Mouse (Mus musculus) CH12.LX (cell line): Measurements from ENCODE around the gene Fam214b. TPM values are rescaled to one million over a fixed set of nuclear protein-coding genes. Genes with fewer than 3 reads are reported as not detected.

Experiments used
- DNase-seq: peaks from one replicate; pipeline ENCODE4 v3.0.0-alpha.2; 2013; ENCODE audit errors: extremely low read depth
- H3K27ac ChIP-seq: 2 replicates; pipeline ENCODE4 v1.5.1; 2012; ENCODE audit warnings: low read depth, mild to moderate bottlenecking, control low read depth, moderate library complexity; ENCODE audit not compliant: insufficient read depth
- H3K27me3 ChIP-seq: replicated peaks from 2 replicates; pipeline ENCODE3; 2012; ENCODE audit warnings: inconsistent platforms
- H3K36me3 ChIP-seq, 2 experiments: replicated peaks in 1 of 2; 2 replicates each; pipeline versions ENCODE3 to v1.6.1; 2012; ENCODE audit warnings: inconsistent platforms in 1 of 2, low read length in 1 of 2, mild to moderate bottlenecking in 1 of 2, mixed read lengths in 1 of 2, moderate library complexity in 1 of 2; ENCODE audit not compliant: control insufficient read depth in 1 of 2, insufficient read depth in 1 of 2
- H3K4me1 ChIP-seq, 2 experiments: 2 replicates each; pipeline ENCODE4 v1.6.1; 2012; ENCODE audit warnings: inconsistent platforms in 1 of 2, moderate library complexity in 1 of 2; ENCODE audit not compliant: insufficient read depth in 2 of 2, control insufficient read depth in 1 of 2
- H3K4me2 ChIP-seq: 2 replicates; pipeline ENCODE4 v1.6.1; 2012; ENCODE audit warnings: low read depth, mild to moderate bottlenecking, control low read depth; ENCODE audit not compliant: poor library complexity, insufficient read depth, severe bottlenecking
- H3K4me3 ChIP-seq, 3 experiments: fragments of 150-350 bp in 1 of 3; sonication (generic) in 1 of 3; replicated peaks in 1 of 3; 2 replicates each; pipeline versions ENCODE3 to v1.5.1; 2011 to 2012; ENCODE audit warnings: low read depth in 2 of 3, low read length in 2 of 3, mild to moderate bottlenecking in 2 of 3, moderate library complexity in 2 of 3, control low read depth in 1 of 3, improper control_type of control experiment in 1 of 3, inconsistent platforms in 1 of 3, mixed read lengths in 1 of 3; ENCODE audit not compliant: poor library complexity in 1 of 3
- H3K79me2 ChIP-seq: replicated peaks from 2 replicates; pipeline ENCODE4 v1.6.1; 2012; ENCODE audit warnings: mild to moderate bottlenecking, moderate library complexity; ENCODE audit not compliant: control insufficient read depth, poor library complexity, insufficient read depth, severe bottlenecking; ENCODE audit errors: extremely low read depth
- H3K9ac ChIP-seq: 2 replicates; pipeline ENCODE4 v1.6.1; 2012; ENCODE audit warnings: low read depth, mild to moderate bottlenecking, control low read depth, moderate library complexity; ENCODE audit not compliant: insufficient read depth
- H3K9me3 ChIP-seq: replicated peaks from 2 replicates; pipeline ENCODE3; 2012; ENCODE audit warnings: low read length, inconsistent platforms, mixed read lengths
- CHD2 ChIP-seq: IDR thresholded peaks from 2 replicates; pipeline ENCODE4 v1.6.1; 2011; ENCODE audit warnings: low read length, improper control_type of control experiment
- CTCF ChIP-seq, 2 experiments: IDR thresholded peaks in 1 of 2; conservative IDR thresholded peaks in 1 of 2; 2 replicates each; pipeline ENCODE4 v1.5.1; 2011 to 2012; ENCODE audit warnings: low read depth in 2 of 2, low read length in 2 of 2, improper control_type of control experiment in 1 of 2, inconsistent platforms in 1 of 2, mild to moderate bottlenecking in 1 of 2, moderate library complexity in 1 of 2
- EP300 ChIP-seq: IDR thresholded peaks from 2 replicates; pipeline ENCODE4 v1.6.1; 2011; ENCODE audit warnings: low read length, improper control_type of control experiment
- ETS1 ChIP-seq: conservative IDR thresholded peaks from 2 replicates; pipeline ENCODE4 v1.6.1; 2012; ENCODE audit warnings: low read depth, mild to moderate bottlenecking, inconsistent platforms, low read length, improper control_type of control experiment, moderate library complexity
- JUND ChIP-seq: conservative IDR thresholded peaks from 2 replicates; pipeline ENCODE4 v1.6.1; 2011; ENCODE audit warnings: low read depth, low read length, improper control_type of control experiment
- MAFK ChIP-seq: IDR thresholded peaks from 2 replicates; pipeline ENCODE4 v1.6.1; 2011; ENCODE audit warnings: low read length, improper control_type of control experiment; ENCODE audit not compliant: insufficient replicate concordance
- MAX ChIP-seq: IDR thresholded peaks from 2 replicates; pipeline ENCODE4 v1.6.1; 2011; ENCODE audit warnings: low read length, improper control_type of control experiment
- MAZ ChIP-seq: IDR thresholded peaks from 2 replicates; pipeline ENCODE4 v1.6.1; 2012; ENCODE audit warnings: low read depth, mild to moderate bottlenecking, inconsistent platforms, low read length, improper control_type of control experiment, moderate library complexity
- NRF1 ChIP-seq: IDR thresholded peaks from 2 replicates; pipeline ENCODE4 v1.6.1; 2014; ENCODE audit warnings: low read depth, mild to moderate bottlenecking, inconsistent platforms, low read length, improper control_type of control experiment, moderate library complexity
- RAD21 ChIP-seq: IDR thresholded peaks from 2 replicates; pipeline ENCODE4 v1.6.1; 2011; ENCODE audit warnings: low read depth, mild to moderate bottlenecking, low read length, improper control_type of control experiment, moderate library complexity
- SIN3A ChIP-seq: IDR thresholded peaks from 2 replicates; pipeline ENCODE4 v1.6.1; 2012; ENCODE audit warnings: low read length, improper control_type of control experiment, inconsistent platforms
- SMC3 ChIP-seq: IDR thresholded peaks from 2 replicates; pipeline ENCODE4 v1.6.1; 2011; ENCODE audit warnings: low read depth, low read length, improper control_type of control experiment
- TBP ChIP-seq: conservative IDR thresholded peaks from 2 replicates; pipeline ENCODE4 v1.6.1; 2011; ENCODE audit warnings: low read depth, low read length, improper control_type of control experiment
- UBTF ChIP-seq: IDR thresholded peaks from 2 replicates; pipeline ENCODE4 v1.6.1; 2012; ENCODE audit warnings: low read depth, mild to moderate bottlenecking, inconsistent platforms, low read length, improper control_type of control experiment, moderate library complexity
- ZC3H11A ChIP-seq: IDR thresholded peaks from 2 replicates; pipeline ENCODE4 v1.6.1; 2012; ENCODE audit warnings: low read depth, mild to moderate bottlenecking, inconsistent platforms, low read length, improper control_type of control experiment
- ZKSCAN1 ChIP-seq: IDR thresholded peaks from 2 replicates; pipeline ENCODE4 v1.6.1; 2012; ENCODE audit warnings: low read depth, inconsistent platforms, low read length, improper control_type of control experiment, borderline replicate concordance
- dilution Hi-C: fragments of 300-500 bp; cut with MboI; formaldehyde crosslinking; loops from 2 replicates; pipeline ENCODE4 v1.14.3; 2020; ENCODE audit warnings: low sequenced_read_pairs; ENCODE audit not compliant: extremely low pct_unique_long_range_greater_than_20kb, extremely low pct_ligation_motif_present
- in situ Hi-C: fragments of 300-500 bp; cut with MboI; formaldehyde crosslinking; loops from 3 replicates; pipeline ENCODE4 v1.14.3; 2019; ENCODE audit warnings: low sequenced_read_pairs, low pct_ligation_motif_present, low pct_unique_long_range_greater_than_20kb, mixed read lengths
- polyA plus RNA-seq: library from polyadenylated mRNA; unstranded; fragments of >175 nt; gene quantifications from 2 replicates; pipeline ENCODE4 v1.2.1, GENCODE M21; 2012; ENCODE audit warnings: low read depth; ENCODE audit not compliant: insufficient read length
- total RNA-seq, 2 experiments: library from RNA; depleted of rRNA; stranded (reverse); fragments of 300-350 nt in 1 of 2; fragments of >200 nt in 1 of 2; gene quantifications; 2 replicates each; pipeline ENCODE4 v1.2.3; 2012 to 2014

Fam214b gene
- total and polyA plus RNA-seq, 3 experiments = 1.7 to 4.7 (median 3.3) TPM

DNA sequence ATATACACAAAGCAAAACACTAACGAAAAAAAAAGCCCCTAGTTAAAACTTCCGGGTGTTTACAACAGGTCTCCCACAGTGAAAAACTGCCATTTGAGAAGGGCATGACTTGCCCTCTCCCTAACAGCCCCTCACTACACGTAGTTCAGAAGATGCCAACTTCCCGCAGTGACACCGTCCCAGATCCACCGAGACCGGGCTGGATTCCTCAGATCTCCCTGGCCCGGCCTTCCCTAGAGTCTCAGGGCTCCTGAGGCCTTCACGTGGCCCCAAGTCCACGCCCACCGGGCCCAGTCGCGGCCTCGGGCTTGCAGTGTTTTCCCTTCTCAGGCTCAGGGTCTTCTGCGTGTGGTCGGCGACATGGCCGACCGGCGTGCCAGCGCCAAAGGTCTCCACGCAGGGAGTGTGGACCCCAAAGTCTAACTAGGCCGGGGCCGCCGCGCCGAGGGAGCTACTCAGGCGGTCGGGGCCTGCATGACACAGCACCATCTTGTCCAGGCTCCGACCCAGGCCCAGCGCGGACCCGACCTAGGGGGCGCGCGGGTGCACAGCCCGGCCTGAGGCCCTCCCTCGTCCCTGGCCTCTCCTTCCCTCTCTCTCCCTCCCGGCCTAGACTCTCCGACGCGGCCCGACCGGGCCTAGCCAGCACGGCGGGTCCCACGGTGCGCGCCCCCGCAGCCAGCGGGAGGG lies 46.4 kb downstream of the Fam214b start (continued):
- TF ChIP-seq SIN3A = peak; percentile 93
- peak; percentile 80; the same call in 1 of the 2 replicates for TF ChIP-seq MAX
- no peak for TF ChIP-seq NRF1
- no peak for TF ChIP-seq EP300
- TF ChIP-seq MAZ = peak; percentile 36; the same call in 1 of the 2 replicates
- no peak for TF ChIP-seq ZC3H11A
- no peak for TF ChIP-seq RAD21
- TF ChIP-seq JUND = no peak
- TF ChIP-seq CTCF (conservative IDR thresholded peaks at IDR 0.05 in 1 of 2, IDR thresholded peaks at IDR 0.05 in 1 of 2; ENCODE audit: low read depth in 2 of 2, low read length in 2 of 2) = peak in 1 of 2 experiments; percentile 51; a peak in 2 of 4 replicates
- no peak for TF ChIP-seq ZKSCAN1
- peak; percentile 44; the same call in 1 of the 2 replicates for TF ChIP-seq CHD2
- no peak for TF ChIP-seq TBP
- peak; percentile 28; the same call in 1 of the 2 replicates for TF ChIP-seq MAFK

DNA sequence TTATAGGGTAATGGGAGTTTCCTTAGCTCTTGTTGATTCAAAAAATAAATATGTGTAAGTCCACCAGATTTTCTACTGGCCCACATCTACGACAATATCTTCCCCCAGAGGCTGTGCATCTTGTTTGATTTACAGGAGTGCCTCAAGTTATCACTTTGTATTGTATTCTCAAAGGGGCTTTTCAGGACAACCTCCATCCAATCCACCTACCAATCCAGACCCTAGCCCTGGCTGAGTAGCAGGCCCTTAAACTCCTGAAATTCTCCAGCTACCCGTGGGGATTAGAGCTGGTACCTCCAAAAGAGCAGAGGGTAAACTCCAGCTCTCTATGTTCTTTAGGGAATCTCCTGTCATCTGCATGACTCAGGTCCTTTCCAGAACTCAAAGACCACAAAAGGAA lies 48.0 kb downstream of the Fam214b start:
- no peak for DNase-seq
- H3K27ac ChIP-seq = no peak overlapping the region
- H3K36me3 ChIP-seq = peaks cover 23 to 55% of the 10 kb centered on the region in 2 experiments
- H3K9ac ChIP-seq = peak overlapping the region; percentile 96
- no peaks in the 10 kb centered on the region for H3K9me3 ChIP-seq
- H3K4me1 ChIP-seq = peaks cover 0 to 19% of the 10 kb centered on the region in 2 experiments; a peak in 2 of 4 replicates
- H3K4me2 ChIP-seq = peak overlapping the region; percentile 100
- TF ChIP-seq SMC3 (no peak), UBTF (no peak)
- peak overlapping the region in 2 of 3 experiments; percentile 36 to 88 for H3K4me3 ChIP-seq
- in situ Hi-C loops (no loop called here), dilution Hi-C loops (no loop called here)
- peaks cover 56% of the 10 kb centered on the region for H3K79me2 ChIP-seq
- H3K27me3 ChIP-seq = no peaks in the 10 kb centered on the region

DNA sequence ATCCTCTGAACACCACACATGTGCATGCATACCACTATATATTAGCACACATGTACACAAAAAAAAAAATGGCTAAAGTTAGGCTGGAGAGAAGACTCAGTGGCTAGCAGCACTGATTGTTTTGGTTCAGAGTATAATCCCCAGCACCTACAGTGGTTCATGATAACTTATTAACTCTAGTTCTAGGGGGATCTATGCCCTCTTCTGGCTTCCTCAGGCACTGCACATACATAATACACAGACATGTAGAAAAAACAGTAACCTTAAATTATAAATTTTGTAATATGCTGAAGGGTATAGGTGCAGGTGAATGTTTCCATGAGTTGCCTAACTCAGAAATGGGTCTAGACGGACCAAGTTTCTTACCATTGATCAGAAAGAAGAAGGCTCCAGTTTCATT lies 57.7 kb downstream of the Fam214b start:
- Histone ChIP-seq H3K36me3 (peaks cover 86 to 96% of the 10 kb centered on the region in 2 experiments), H3K4me3 (no peak overlapping the region), H3K79me2 (peaks cover 22% of the 10 kb centered on the region), H3K9ac (no peak overlapping the region), H3K9me3 (no peaks in the 10 kb centered on the region), H3K4me2 (no peak overlapping the region), H3K27ac (no peak overlapping the region), H3K27me3 (no peaks in the 10 kb centered on the region), H3K4me1 (no peaks in the 10 kb centered on the region)
- TF ChIP-seq CTCF (conservative IDR thresholded peaks at IDR 0.05 in 1 of 2, IDR thresholded peaks at IDR 0.05 in 1 of 2; ENCODE audit: low read depth in 2 of 2, low read length in 2 of 2) (peak; percentile 15 to 28; a peak in 3 of 4 replicates), SMC3 (no peak), ETS1 (no peak)
- DNase-seq = peak; percentile 15
- dilution Hi-C loops = no loop called here
- in situ Hi-C loops = no loop called here

Other genes starting within 250 kb of the Fam214b start
- not detected in 2 replicates for gene Fam205a1, start 192.3 kb downstream of the Fam214b start, total RNA-seq (2012; rRNA removed)
- not detected in 2 replicates for gene Fam205a1, start 192.3 kb downstream of the Fam214b start, total RNA-seq (2014; rRNA removed)
- not detected in 2 replicates for gene Fam205a1, start 192.3 kb downstream of the Fam214b start, polyA plus RNA-seq
- not detected in 2 replicates for gene Gm12394, start 189.4 kb downstream of the Fam214b start, total RNA-seq (2012; rRNA removed)
- gene Gm12394, start 189.4 kb downstream of the Fam214b start, total RNA-seq (2014; rRNA removed) = not detected in 2 replicates
- gene Gm12394, start 189.4 kb downstream of the Fam214b start, polyA plus RNA-seq = not detected in 2 replicates
- not detected in 2 replicates for gene Fam205c, start 172.0 kb downstream of the Fam214b start, total RNA-seq (2012; rRNA removed)
- gene Fam205c, start 172.0 kb downstream of the Fam214b start, total RNA-seq (2014; rRNA removed) = not detected in 2 replicates
- gene Fam205c, start 172.0 kb downstream of the Fam214b start, polyA plus RNA-seq = not detected in 2 replicates
- gene Phf24, start 129.6 kb downstream of the Fam214b start, total RNA-seq (2012; rRNA removed) = not detected in 2 replicates
- not detected in 2 replicates for gene Phf24, start 129.6 kb downstream of the Fam214b start, total RNA-seq (2014; rRNA removed)
- gene Phf24, start 129.6 kb downstream of the Fam214b start, polyA plus RNA-seq = not detected in 2 replicates
- gene Dnajb5, start 96.4 kb downstream of the Fam214b start, total RNA-seq (2012; rRNA removed) = 2.7 and 3.2 TPM in 2 replicates
- 1.9 and 2.2 TPM in 2 replicates for gene Dnajb5, start 96.4 kb downstream of the Fam214b start, total RNA-seq (2014; rRNA removed)
- gene Dnajb5, start 96.4 kb downstream of the Fam214b start, polyA plus RNA-seq = 3.9 and 4.2 TPM in 2 replicates
- 0.55 and 1.4 TPM in 2 replicates for gene 1700022I11Rik, start 76.6 kb downstream of the Fam214b start, total RNA-seq (2012; rRNA removed)
- gene 1700022I11Rik, start 76.6 kb downstream of the Fam214b start, total RNA-seq (2014; rRNA removed) = not detected in 2 replicates
- 0.07 and 0.24 TPM in 2 replicates for gene 1700022I11Rik, start 76.6 kb downstream of the Fam214b start, polyA plus RNA-seq
- 237 and 301 TPM in 2 replicates for gene Vcp, start 45.7 kb downstream of the Fam214b start, total RNA-seq (2012; rRNA removed)
- gene Vcp, start 45.7 kb downstream of the Fam214b start, total RNA-seq (2014; rRNA removed) = 200 and 203 TPM in 2 replicates
- 462 and 463 TPM in 2 replicates for gene Vcp, start 45.7 kb downstream of the Fam214b start, polyA plus RNA-seq
- gene Fancg, start 35.7 kb downstream of the Fam214b start, total RNA-seq (2012; rRNA removed) = 13.2 and 14.8 TPM in 2 replicates
- gene Fancg, start 35.7 kb downstream of the Fam214b start, total RNA-seq (2014; rRNA removed) = 12.3 and 13.7 TPM in 2 replicates
- gene Fancg, start 35.7 kb downstream of the Fam214b start, polyA plus RNA-seq = 15.1 and 18.7 TPM in 2 replicates
- 18.7 and 19.1 TPM in 2 replicates for gene Pigo, start 20.4 kb downstream of the Fam214b start, total RNA-seq (2012; rRNA removed)
- 8.0 and 8.7 TPM in 2 replicates for gene Pigo, start 20.4 kb downstream of the Fam214b start, total RNA-seq (2014; rRNA removed)
- 19.4 and 21.9 TPM in 2 replicates for gene Pigo, start 20.4 kb downstream of the Fam214b start, polyA plus RNA-seq
- gene Stoml2, start 14.5 kb downstream of the Fam214b start, total RNA-seq (2012; rRNA removed) = 293 and 320 TPM in 2 replicates
- gene Stoml2, start 14.5 kb downstream of the Fam214b start, total RNA-seq (2014; rRNA removed) = 296 and 338 TPM in 2 replicates
- 330 and 338 TPM in 2 replicates for gene Stoml2, start 14.5 kb downstream of the Fam214b start, polyA plus RNA-seq
- 0.04 and 0.08 TPM in 2 replicates for gene Unc13b, start 12.7 kb upstream of the Fam214b start, total RNA-seq (2012; rRNA removed)
- gene Unc13b, start 12.7 kb upstream of the Fam214b start, total RNA-seq (2014; rRNA removed) = 0.04 and 0.23 TPM in 2 replicates
- 0.19 TPM in 2 replicates for gene Unc13b, start 12.7 kb upstream of the Fam214b start, polyA plus RNA-seq
- 0.13 and 0.25 TPM in 2 replicates for gene Atp8b5, start 220.9 kb upstream of the Fam214b start, total RNA-seq (2012; rRNA removed)
- gene Atp8b5, start 220.9 kb upstream of the Fam214b start, total RNA-seq (2014; rRNA removed) = 0.34 and 0.54 TPM in 2 replicates
- gene Atp8b5, start 220.9 kb upstream of the Fam214b start, polyA plus RNA-seq = 0.90 and 1.3 TPM in 2 replicates